Mouse (Mus musculus): ENCODE data around the gene Eif4a2. TPM values are rescaled to one million over a fixed set of nuclear protein-coding genes. Genes with fewer than 3 reads are reported as not detected.

Gene Eif4a2
- total RNA-seq, 4 experiments from 2014 or later: 839 to 960 (median 920) TPM

GRCm38 (mm10) chr16:23103841-23104240, 3.4 kb upstream of the Eif4a2 start:
- DNase-seq (ENCODE audit: low spot score in 2 of 2): no peak

DNA sequence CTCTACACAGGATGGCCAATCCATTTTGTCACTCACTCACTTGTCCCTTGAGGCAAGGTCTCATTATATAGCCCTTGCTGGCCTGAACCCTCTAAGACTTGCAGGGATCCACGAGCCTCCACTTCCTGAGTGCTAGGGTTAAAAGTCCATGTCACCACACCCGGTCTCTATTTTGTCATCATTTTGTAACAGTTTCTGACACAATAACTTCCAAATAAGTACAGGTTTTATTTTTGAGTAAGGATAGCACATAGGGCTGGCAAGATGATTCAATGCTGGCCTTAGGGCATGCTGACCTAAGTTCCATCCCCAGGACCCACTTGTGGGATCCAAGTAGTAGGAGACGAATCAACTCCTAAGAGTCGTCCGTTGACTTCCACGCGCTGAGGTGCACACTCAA, 1.1 kb upstream of the Eif4a2 start:
- DNase-seq (ENCODE audit: low spot score in 2 of 2): no peak

DNA sequence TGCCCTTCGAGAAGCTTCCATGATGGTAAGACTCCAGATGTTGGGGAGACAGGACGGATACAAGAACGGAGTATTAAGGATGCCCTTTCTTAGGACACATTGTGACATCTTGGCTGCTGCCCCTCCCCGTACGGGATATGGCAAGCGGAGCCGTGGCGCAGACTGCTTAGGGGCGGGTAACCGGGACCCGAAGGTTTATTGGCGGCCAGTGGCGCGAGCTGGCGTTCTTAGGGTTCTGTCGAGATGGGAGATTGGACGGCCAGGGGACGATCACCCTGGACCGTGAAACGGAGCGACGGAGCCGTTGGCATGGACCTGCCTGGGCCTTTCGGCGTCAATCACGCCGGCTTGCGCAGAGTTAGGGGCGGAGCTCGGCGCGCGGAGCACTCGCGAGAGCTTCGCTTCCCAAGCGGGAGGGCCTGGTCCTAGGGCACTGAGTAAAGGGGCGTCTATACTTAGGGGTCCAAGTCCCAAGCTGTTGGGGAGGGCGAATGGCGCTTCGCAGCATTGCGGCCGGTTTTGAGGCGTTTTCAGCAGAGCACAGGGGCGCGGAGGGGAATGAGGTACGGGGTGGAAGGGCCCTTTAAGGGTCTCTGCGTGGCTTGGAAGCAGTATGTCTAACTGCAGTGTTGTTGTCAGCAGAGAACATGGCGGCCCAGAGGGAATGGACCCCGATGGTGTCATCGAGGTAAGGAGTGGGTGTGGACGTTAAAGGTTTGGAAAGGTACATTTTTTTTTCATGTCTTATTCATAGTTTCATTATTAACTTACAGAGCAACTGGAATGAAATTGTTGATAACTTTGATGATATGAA, 909 bp downstream of the Eif4a2 start:
- DNase-seq (ENCODE audit: low spot score in 2 of 2): peak; percentile 69 to 71

- DNase-seq (ENCODE audit: low spot score in 2 of 2): no peak
Observed at GRCm38 (mm10) chr16:23108943-23109342, 1.7 kb downstream of the Eif4a2 start.

DNA sequence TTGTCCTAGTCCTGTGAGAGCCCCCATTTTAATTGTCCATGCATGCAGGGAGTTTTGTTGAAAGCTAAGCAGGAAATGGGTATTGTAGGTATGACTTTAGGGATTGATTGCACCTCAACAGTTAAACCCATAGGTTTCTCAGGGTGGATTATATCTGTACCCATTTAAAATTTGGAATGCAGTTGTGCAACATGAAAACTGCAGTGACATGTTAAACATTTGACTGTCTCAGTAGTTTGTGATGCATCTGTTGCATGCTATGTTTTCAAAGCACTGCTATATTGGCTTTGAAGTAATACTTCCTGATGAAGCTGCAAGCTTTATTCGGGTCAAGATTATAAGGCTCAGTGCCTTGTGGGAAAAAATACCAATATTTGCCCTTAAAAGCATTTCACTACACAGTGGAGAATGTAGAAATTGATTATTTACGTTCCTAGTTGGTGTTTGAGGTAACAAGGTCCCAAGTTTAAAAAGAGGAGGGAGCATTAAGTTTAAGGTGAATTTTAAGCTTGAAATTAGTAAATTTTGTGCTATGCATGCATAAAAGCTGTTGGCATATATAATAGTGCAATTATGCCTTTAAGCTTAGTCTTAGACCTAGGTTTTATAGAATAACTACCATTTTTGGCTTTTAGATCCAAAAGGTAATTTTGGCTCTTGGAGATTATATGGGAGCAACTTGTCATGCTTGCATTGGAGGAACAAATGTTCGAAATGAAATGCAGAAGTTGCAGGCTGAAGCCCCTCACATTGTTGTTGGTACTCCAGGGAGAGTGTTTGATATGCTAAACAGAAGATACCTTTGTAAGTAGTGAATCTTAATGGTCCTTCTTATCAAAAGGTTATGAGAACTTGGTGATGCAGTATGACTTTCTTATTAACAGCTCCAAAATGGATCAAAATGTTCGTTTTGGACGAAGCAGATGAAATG, 2.4 kb downstream of the Eif4a2 start:
- DNase-seq (ENCODE audit: low spot score in 2 of 2): no peak

DNA sequence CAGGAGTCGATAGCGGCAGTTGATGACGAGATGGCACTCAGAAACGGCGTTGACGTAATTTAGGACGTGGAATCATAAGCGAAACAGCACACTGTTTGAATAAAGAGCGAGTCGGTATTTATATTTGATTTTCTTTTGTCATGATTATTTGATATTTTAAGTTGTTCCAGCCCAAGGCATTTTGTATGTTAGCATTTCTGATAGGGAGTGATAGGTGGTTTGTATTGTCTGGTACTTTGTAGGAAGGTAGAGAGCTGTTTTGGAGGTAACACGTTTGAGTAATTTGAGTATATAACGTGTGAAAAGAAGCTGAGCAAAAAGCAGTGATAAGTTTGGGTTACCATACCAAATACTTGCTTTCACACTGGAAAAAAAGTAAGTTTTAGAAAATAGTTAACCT, 5.1 kb downstream of the Eif4a2 start:
- DNase-seq (ENCODE audit: low spot score in 2 of 2): no peak

- no peak for DNase-seq (ENCODE audit: low spot score in 2 of 2)
Observed at GRCm38 (mm10) chr16:23112861-23113435, 5.7 kb downstream of the Eif4a2 start.

- DNase-seq (ENCODE audit: low spot score in 2 of 2): no peak
Observed at GRCm38 (mm10) chr16:23113903-23114302, 6.7 kb downstream of the Eif4a2 start.

DNA sequence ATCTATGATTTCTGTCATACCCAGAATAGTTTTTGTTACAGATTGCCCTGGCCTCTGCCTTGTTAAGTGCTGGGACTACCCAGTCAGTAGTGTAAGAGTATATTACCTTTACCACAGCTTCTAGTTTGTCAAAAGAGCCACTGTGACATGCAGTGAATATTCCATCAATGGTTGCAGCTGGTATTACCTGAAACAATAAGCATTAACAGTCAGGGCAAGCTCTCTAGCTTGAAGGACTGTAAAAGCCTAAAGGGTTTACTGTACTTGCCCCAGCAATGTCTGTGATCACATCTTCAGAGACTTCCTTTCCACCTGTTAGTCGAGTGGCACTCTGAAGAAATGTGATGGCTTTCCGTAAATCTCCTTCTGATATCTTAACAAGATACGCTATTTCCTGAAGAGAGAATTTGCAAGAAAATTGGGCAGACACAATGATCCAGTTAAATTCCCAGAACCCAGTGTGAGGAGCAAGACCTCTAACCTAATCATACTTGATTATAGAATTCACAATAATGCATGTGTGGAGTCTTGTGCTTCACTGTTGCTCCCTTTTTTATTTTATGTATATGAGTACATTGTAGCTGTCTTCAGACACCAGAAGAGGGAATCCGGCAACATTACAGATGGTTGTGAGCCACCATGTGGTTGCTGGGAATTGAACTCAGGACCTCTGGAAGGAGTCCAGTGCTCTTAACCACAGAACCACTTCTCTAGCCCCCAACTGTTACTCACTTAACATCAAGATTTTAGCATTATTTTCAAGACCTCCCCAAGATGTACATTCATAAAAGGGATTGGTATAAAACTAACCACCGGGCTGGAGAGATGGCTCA, 7.3 kb downstream of the Eif4a2 start:
- no peak for DNase-seq (ENCODE audit: low spot score in 2 of 2)

DNA sequence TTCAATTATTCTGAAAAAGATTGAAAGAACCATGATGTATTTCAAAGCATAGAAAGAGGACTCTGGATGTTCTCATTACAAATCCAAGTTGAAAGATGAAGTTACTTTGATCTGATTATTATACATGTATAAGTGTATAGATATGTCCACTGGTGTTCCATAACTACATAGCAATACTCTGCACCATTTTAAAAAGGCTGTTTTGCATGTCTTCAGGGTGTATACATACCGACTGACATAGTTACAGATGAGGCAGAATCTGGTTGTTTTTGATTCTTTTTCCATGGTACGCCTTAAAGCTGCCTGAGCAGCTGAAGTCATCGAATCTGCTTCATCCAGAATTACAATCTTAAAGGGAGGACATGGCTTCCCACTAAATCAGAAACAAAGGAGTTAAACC, 8.2 kb downstream of the Eif4a2 start:
- no peak for DNase-seq (ENCODE audit: low spot score in 2 of 2)

DNA sequence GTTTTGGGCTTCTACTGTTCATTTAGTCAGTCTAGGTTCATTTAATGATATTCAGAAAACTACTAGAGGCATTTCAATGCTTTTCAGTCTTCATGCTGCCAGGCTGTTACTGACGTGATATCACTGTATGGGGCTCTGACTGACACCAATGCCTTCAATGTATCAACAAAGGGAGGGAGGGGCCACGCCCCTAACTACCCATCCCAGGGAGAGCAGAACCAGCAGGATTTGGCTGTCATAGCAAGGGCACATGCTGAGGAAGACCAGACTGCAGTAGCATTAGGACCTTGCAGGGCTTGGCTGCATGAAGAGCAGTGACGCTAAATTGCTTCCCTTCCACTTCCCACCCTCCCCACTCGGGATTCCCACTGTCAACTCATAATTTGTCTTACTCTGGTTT, 9.9 kb downstream of the Eif4a2 start:
- DNase-seq (ENCODE audit: low spot score in 2 of 2): no peak

DNA sequence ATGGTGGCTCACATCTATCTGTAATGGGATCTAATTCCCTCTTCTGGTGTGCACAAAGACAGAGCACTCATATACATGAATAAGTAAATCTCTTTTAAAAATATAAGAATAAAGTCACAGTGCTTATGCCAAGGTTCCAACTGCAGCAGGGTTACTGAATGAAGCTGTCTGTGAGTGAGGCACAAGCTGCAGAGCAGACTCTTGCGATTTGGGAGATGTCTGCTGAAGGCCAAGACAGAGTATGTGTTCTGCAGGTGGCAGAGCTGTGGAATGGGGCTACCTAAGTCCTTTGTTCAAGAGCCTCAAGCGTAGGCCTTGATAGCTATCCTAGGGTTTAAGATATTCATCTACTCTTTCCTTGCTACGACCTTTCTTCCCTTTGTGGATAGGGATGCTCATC, 15.2 kb downstream of the Eif4a2 start:
- no peak for DNase-seq (ENCODE audit: low spot score in 2 of 2)

GRCm38 (mm10) chr16:23123104-23123503, 15.9 kb downstream of the Eif4a2 start:
- DNase-seq (ENCODE audit: low spot score in 2 of 2): no peak

- DNase-seq (ENCODE audit: low spot score in 2 of 2): no peak
Observed at GRCm38 (mm10) chr16:23124398-23124797, 17.2 kb downstream of the Eif4a2 start.

GRCm38 (mm10) chr16:23127311-23127672, 20.0 kb downstream of the Eif4a2 start:
- DNase-seq (ENCODE audit: low spot score in 2 of 2): no peak

- DNase-seq (ENCODE audit: low spot score in 2 of 2): peak; percentile 85 to 92
Observed at GRCm38 (mm10) chr16:23127673-23128375, 20.6 kb downstream of the Eif4a2 start, which contains the start of gene Rfc4. TSS of gene Rfc4 (minus strand) at chr16:23127737.

- no peak for DNase-seq (ENCODE audit: low spot score in 2 of 2)
Observed at GRCm38 (mm10) chr16:23130303-23130702, 23.1 kb downstream of the Eif4a2 start.

DNA sequence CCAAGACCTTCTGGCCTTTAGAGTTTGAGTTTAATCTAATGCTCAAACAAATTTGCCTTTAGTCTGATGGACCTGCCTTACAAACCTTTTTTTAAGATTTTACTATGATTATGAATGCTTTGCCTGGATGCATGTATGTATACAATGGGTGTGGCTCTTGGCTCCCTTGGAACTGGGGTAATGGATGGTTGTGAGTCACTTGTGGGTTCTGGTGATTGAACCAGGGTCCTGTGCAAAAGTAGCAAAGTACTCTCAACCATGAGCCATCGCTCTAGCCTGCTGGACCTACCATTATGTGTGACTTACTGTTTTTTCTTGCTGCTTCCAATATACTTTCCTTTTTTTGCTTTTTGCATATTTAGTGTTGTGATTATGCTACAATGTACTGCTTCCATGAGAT, 25.1 kb downstream of the Eif4a2 start:
- no peak for DNase-seq (ENCODE audit: low spot score in 2 of 2)

GRCm38 (mm10) chr16:23135421-23136149, 28.3 kb downstream of the Eif4a2 start:
- DNase-seq (ENCODE audit: low spot score in 2 of 2): no peak

Data from left cerebral cortex, adult 8-10 months (tissue).